Comparison of ENCODE assay signal across 9 mouse cellular contexts in genomic region chr16:18798841-18799240, GRCm38 (mm10). TPM values are rescaled to one million over a fixed set of nuclear protein-coding genes. Genes with fewer than 3 reads are reported as not detected.
A peak's percentile ranks its signal among the peaks of the same experiment; 100 is the strongest.
DNase-seq lines count a peak whose midpoint lies in the region; ATAC-seq and TF ChIP-seq lines count a peak whose summit lies in the region.
"Had no signal": no experiment of that assay in that cellular context is flagged by ENCODE, and none has a peak within 500 bp of the region (broad histone marks: within the 10 kb centered on the region; RNA-seq: fewer than 3 reads in every experiment).

No protein-coding gene starts in this region.

- no peak for ATAC-seq in kidney, embryonic 14.5 days (ENCODE audit: low FRiP score, low TSS enrichment)
- peak; percentile 62 for ATAC-seq in Patski
- peak; percentile 59; the same call in 1 of the 2 replicates for ATAC-seq in hindbrain, embryonic 13.5 days (ENCODE audit: low FRiP score)
- peak; percentile 73; the same call in 1 of the 2 replicates for ATAC-seq in midbrain, embryonic 16.5 days
- ATAC-seq in megakaryocyte, adult 5-6 weeks (ENCODE audit: poor library complexity, severe bottlenecking), result no peak

- no peaks in the 10 kb centered on the region for H3K27me3 ChIP-seq in kidney, embryonic 14.5 days (ENCODE audit: control insufficient read depth, insufficient read depth, low read length)
- no peaks in the 10 kb centered on the region for H3K27me3 ChIP-seq in Patski
- no peaks in the 10 kb centered on the region for H3K27me3 ChIP-seq in hindbrain, embryonic 13.5 days
- H3K27me3 ChIP-seq in midbrain, embryonic 16.5 days (ENCODE audit: control insufficient read depth, insufficient read depth, low read depth, low read length), result no peaks in the 10 kb centered on the region
- H3K27me3 ChIP-seq: lung, embryonic 15.5 days had no signal

- no peaks in the 10 kb centered on the region for H3K9me3 ChIP-seq in kidney, embryonic 14.5 days (ENCODE audit: control insufficient read depth, low read length)
- no peaks in the 10 kb centered on the region for H3K9me3 ChIP-seq in hindbrain, embryonic 13.5 days
- no peaks in the 10 kb centered on the region for H3K9me3 ChIP-seq in midbrain, embryonic 16.5 days (replicated peaks; ENCODE audit: control insufficient read depth, low read length, poor library complexity, severe bottlenecking)
- H3K9me3 ChIP-seq: lung, embryonic 15.5 days had no signal

- H3K4me1 ChIP-seq in kidney, embryonic 14.5 days (ENCODE audit: control insufficient read depth, insufficient read depth, low read length), result no peaks in the 10 kb centered on the region
- peaks cover 11% of the 10 kb centered on the region for H3K4me1 ChIP-seq in embryonic fibroblast, embryonic 13.5 days (ENCODE audit: control insufficient read depth, insufficient read depth, low read length)
- no peaks in the 10 kb centered on the region for H3K4me1 ChIP-seq in hindbrain, embryonic 13.5 days (replicated peaks)
- no peaks in the 10 kb centered on the region for H3K4me1 ChIP-seq in midbrain, embryonic 16.5 days (ENCODE audit: control insufficient read depth, insufficient read depth, low read length)
- H3K4me1 ChIP-seq: lung, embryonic 15.5 days had no signal

- in situ Hi-C loops in Patski (cut with MboI; ENCODE audit: low pct_unique_long_range_greater_than_20kb), result loop anchor here (5.0 kb wide), 1 partner anchor 102 kb away; no protein-coding TSS in a partner anchor

- POLR2A ChIA-PET in Patski (lab: Charles Lee), result no interaction called here

- 75% methylated on average over 2 of the region's 2 CpGs for WGBS in kidney, embryonic 14.5 days
- WGBS in hindbrain, embryonic 13.5 days, result 75% methylated on average over 2 of the region's 2 CpGs
- WGBS in midbrain, embryonic 16.5 days, result 65% methylated on average over 2 of the region's 2 CpGs

- no peak overlapping the region for H3K4me3 ChIP-seq in kidney, embryonic 14.5 days (ENCODE audit: low read length)
- no peak overlapping the region for H3K4me3 ChIP-seq in embryonic fibroblast, embryonic 13.5 days (ENCODE audit: insufficient read depth, low read length)
- no peak overlapping the region for H3K4me3 ChIP-seq in hindbrain, embryonic 13.5 days
- no peak overlapping the region for H3K4me3 ChIP-seq in midbrain, embryonic 16.5 days (ENCODE audit: low read depth, low read length)
- H3K4me3 ChIP-seq: lung, embryonic 15.5 days had no signal

- no peak overlapping the region for H3K4me2 ChIP-seq in kidney, embryonic 14.5 days (replicated peaks; ENCODE audit: low read depth, low read length)
- no peak overlapping the region for H3K4me2 ChIP-seq in hindbrain, embryonic 13.5 days
- H3K4me2 ChIP-seq in midbrain, embryonic 16.5 days (ENCODE audit: low read length), result no peak overlapping the region
- H3K4me2 ChIP-seq: lung, embryonic 15.5 days had no signal

- peak; percentile 84 for TF ChIP-seq CTCF in Patski (IDR thresholded peaks at IDR 0.05)
- peak; percentile 89 for TF ChIP-seq CTCF in embryonic fibroblast, embryonic 13.5 days (IDR thresholded peaks at IDR 0.05; ENCODE audit: borderline replicate concordance, insufficient read depth, low read length)

- peaks cover 75% of the 10 kb centered on the region for H3K36me3 ChIP-seq in kidney, embryonic 14.5 days (ENCODE audit: control insufficient read depth, insufficient read depth, low read length)
- H3K36me3 ChIP-seq in hindbrain, embryonic 13.5 days, result peaks cover 12% of the 10 kb centered on the region; the same call in 1 of the 2 replicates
- no peaks in the 10 kb centered on the region for H3K36me3 ChIP-seq in midbrain, embryonic 16.5 days (ENCODE audit: control insufficient read depth, insufficient read depth, low read length)

- DNase-seq in kidney, adult 11 months, result peak; percentile 30
- DNase-seq in Patski (ENCODE audit: low read depth, low spot score), result no peak
- peak; percentile 41 for DNase-seq in left cerebral cortex, adult 11 months (ENCODE audit: low spot score)

- no peak overlapping the region for H3K9ac ChIP-seq in kidney, embryonic 14.5 days (ENCODE audit: low read depth, low read length)
- no peak overlapping the region for H3K9ac ChIP-seq in hindbrain, embryonic 13.5 days
- no peak overlapping the region for H3K9ac ChIP-seq in midbrain, embryonic 16.5 days (ENCODE audit: low read depth, low read length)
- H3K9ac ChIP-seq: lung, embryonic 15.5 days had no signal

- CTCF ChIA-PET in Patski (lab: Charles Lee), result interaction anchor here (0.6 to 3.4 kb wide), 12 partner anchors 9 to 455 kb away, joined by 3 to 17 read pairs (median 4); partner anchors contain the start of genes Cdc45 and Ufd1

- H3K27ac ChIP-seq in kidney, embryonic 14.5 days (ENCODE audit: low read depth, low read length), result no peak overlapping the region
- no peak overlapping the region for H3K27ac ChIP-seq in embryonic fibroblast, embryonic 13.5 days (ENCODE audit: insufficient read depth, low read length)
- no peak overlapping the region for H3K27ac ChIP-seq in hindbrain, embryonic 13.5 days
- H3K27ac ChIP-seq in midbrain, embryonic 16.5 days (ENCODE audit: low read length), result no peak overlapping the region
- H3K27ac ChIP-seq: lung, embryonic 15.5 days had no signal

- no peak for TF ChIP-seq POLR2A in embryonic fibroblast, embryonic 13.5 days (IDR thresholded peaks at IDR 0.05; ENCODE audit: low read depth, low read length)

RNA-seq across cellular contexts. Expression of gene Ufd1, which starts 12.7 kb away (rescaled TPM):
- 65.7 and 83.8 TPM in 2 replicates for polyA plus RNA-seq in kidney, embryonic 14.5 days (2014; fragmentation: Nextera tagmentation; extraction: Ambion mirVana)
- 73.0 TPM for polyA plus RNA-seq in Patski (2021)
- polyA plus RNA-seq in embryonic fibroblast, embryonic 13.5 days (2011; ENCODE audit: insufficient read length, low read depth, missing spikeins), result 89.6 and 90.8 TPM in 2 replicates
- polyA plus RNA-seq in hindbrain, embryonic 13.5 days (2015; fragmentation: Nextera tagmentation; extraction: Ambion mirVana), result 109 and 118 TPM in 2 replicates
- 106 and 107 TPM in 2 replicates for polyA plus RNA-seq in midbrain, embryonic 16.5 days (2015; fragmentation: Nextera tagmentation; extraction: Ambion mirVana)
- 47.7 and 57.5 TPM in 2 replicates for total RNA-seq in megakaryocyte, adult 5-6 weeks (2015)
- 57.6 and 78.5 TPM in 2 replicates for total RNA-seq in megakaryocyte, adult 5-6 weeks (2017)

RNA-seq across cellular contexts. Expression of gene Cdc45, which starts 12.9 kb away (rescaled TPM):
- polyA plus RNA-seq in kidney, embryonic 14.5 days (2014; fragmentation: Nextera tagmentation; extraction: Ambion mirVana), result 62.7 and 63.0 TPM in 2 replicates
- polyA plus RNA-seq in Patski (2021), result 20.0 TPM
- polyA plus RNA-seq in embryonic fibroblast, embryonic 13.5 days (2011; ENCODE audit: insufficient read length, low read depth, missing spikeins), result 17.2 and 20.3 TPM in 2 replicates
- 11.3 and 12.3 TPM in 2 replicates for polyA plus RNA-seq in hindbrain, embryonic 13.5 days (2015; fragmentation: Nextera tagmentation; extraction: Ambion mirVana)
- polyA plus RNA-seq in midbrain, embryonic 16.5 days (2015; fragmentation: Nextera tagmentation; extraction: Ambion mirVana), result 4.4 and 6.1 TPM in 2 replicates
- 62.8 and 67.1 TPM in 2 replicates for total RNA-seq in megakaryocyte, adult 5-6 weeks (2015)
- total RNA-seq in megakaryocyte, adult 5-6 weeks (2017), result 75.0 and 89.6 TPM in 2 replicates

RNA-seq across cellular contexts. Expression of gene Cldn5, which starts 22.2 kb away (rescaled TPM):
- polyA plus RNA-seq in kidney, embryonic 14.5 days (2014; fragmentation: Nextera tagmentation; extraction: Ambion mirVana), result 64.0 and 87.0 TPM in 2 replicates
- not detected for polyA plus RNA-seq in Patski (2021)
- polyA plus RNA-seq in embryonic fibroblast, embryonic 13.5 days (2011; ENCODE audit: insufficient read length, low read depth, missing spikeins), result not detected in 2 replicates
- 87.2 and 94.4 TPM in 2 replicates for polyA plus RNA-seq in hindbrain, embryonic 13.5 days (2015; fragmentation: Nextera tagmentation; extraction: Ambion mirVana)
- polyA plus RNA-seq in midbrain, embryonic 16.5 days (2015; fragmentation: Nextera tagmentation; extraction: Ambion mirVana), result 104 and 105 TPM in 2 replicates
- total RNA-seq in megakaryocyte, adult 5-6 weeks (2015), result not detected in 2 replicates
- total RNA-seq in megakaryocyte, adult 5-6 weeks (2017), result not detected in 2 replicates

RNA-seq across cellular contexts. Expression of gene 2510002D24Rik, which starts 37.5 kb away (rescaled TPM):
- polyA plus RNA-seq in kidney, embryonic 14.5 days (2014; fragmentation: Nextera tagmentation; extraction: Ambion mirVana), result 36.2 and 40.1 TPM in 2 replicates
- polyA plus RNA-seq in Patski (2021), result 17.6 TPM
- polyA plus RNA-seq in embryonic fibroblast, embryonic 13.5 days (2011; ENCODE audit: insufficient read length, low read depth, missing spikeins), result 7.9 and 11.7 TPM in 2 replicates
- 34.0 and 41.2 TPM in 2 replicates for polyA plus RNA-seq in hindbrain, embryonic 13.5 days (2015; fragmentation: Nextera tagmentation; extraction: Ambion mirVana)
- 45.8 and 50.3 TPM in 2 replicates for polyA plus RNA-seq in midbrain, embryonic 16.5 days (2015; fragmentation: Nextera tagmentation; extraction: Ambion mirVana)
- 7.8 and 9.6 TPM in 2 replicates for total RNA-seq in megakaryocyte, adult 5-6 weeks (2015)
- total RNA-seq in megakaryocyte, adult 5-6 weeks (2017), result 9.6 and 9.9 TPM in 2 replicates

RNA-seq across cellular contexts. Expression of gene Gm28539, which starts 37.5 kb away (rescaled TPM):
- polyA plus RNA-seq in kidney, embryonic 14.5 days (2014; fragmentation: Nextera tagmentation; extraction: Ambion mirVana), result not detected in 2 replicates
- 10.8 TPM for polyA plus RNA-seq in Patski (2021)
- 4.2 and 5.7 TPM in 2 replicates for polyA plus RNA-seq in embryonic fibroblast, embryonic 13.5 days (2011; ENCODE audit: insufficient read length, low read depth, missing spikeins)
- polyA plus RNA-seq in hindbrain, embryonic 13.5 days (2015; fragmentation: Nextera tagmentation; extraction: Ambion mirVana), result not detected in 2 replicates
- polyA plus RNA-seq in midbrain, embryonic 16.5 days (2015; fragmentation: Nextera tagmentation; extraction: Ambion mirVana), result not detected in 2 replicates
- total RNA-seq in megakaryocyte, adult 5-6 weeks (2015), result not detected in 2 replicates
- not detected in 2 replicates for total RNA-seq in megakaryocyte, adult 5-6 weeks (2017)
- polyA plus RNA-seq: lung, embryonic 15.5 days had no signal

Comparison
In these comparisons a context has a peak if more than half of its experiments do, and no peak if none do; other contexts are left out.
1. ATAC-seq: peak in Patski (single experiment), hindbrain, embryonic 13.5 days (single experiment) and midbrain, embryonic 16.5 days (single experiment); none in kidney, embryonic 14.5 days (single experiment) and megakaryocyte, adult 5-6 weeks (single experiment).
2. RNA of gene Cldn5, which starts 22.2 kb away (polyA plus RNA-seq): 104 to 105 TPM in midbrain, embryonic 16.5 days, 87.2 to 94.4 TPM in hindbrain, embryonic 13.5 days and 64.0 to 87.0 TPM in kidney, embryonic 14.5 days; not detected in Patski (single experiment) and not detected in embryonic fibroblast, embryonic 13.5 days; every median in the first group is over 10 times any median in the second.